Mouse (Mus musculus) bone marrow macrophage, adult 2 months (primary cell): ENCODE results near the gene Olfr433. TPM values are rescaled to one million over a fixed set of nuclear protein-coding genes. Genes with fewer than 3 reads are reported as not detected.
A peak's percentile ranks its signal among the peaks of the same experiment; 100 is the strongest.
"Not testable (repeated sequence)": the region's sequence is repeated elsewhere in the genome, so short reads cannot be mapped to it uniquely, and the experiment has no call there.

Experiments
- H3K27ac ChIP-seq: 2 replicates; pipeline ENCODE4 v1.5.1; 2012; ENCODE audit warnings: low read depth, low read length; ENCODE audit not compliant: insufficient read depth
- H3K4me1 ChIP-seq: 2 replicates; pipeline ENCODE4 v1.6.1; 2012; ENCODE audit warnings: low read length; ENCODE audit not compliant: control insufficient read depth, insufficient read depth
- H3K4me3 ChIP-seq: 2 replicates; pipeline ENCODE4 v1.5.1; 2012; ENCODE audit warnings: mild to moderate bottlenecking, low read length, moderate library complexity; ENCODE audit not compliant: insufficient read depth
- CTCF ChIP-seq: IDR thresholded peaks from 2 replicates; pipeline ENCODE4 v1.5.1; 2012; ENCODE audit warnings: low read depth, mild to moderate bottlenecking, low read length, moderate library complexity
- POLR2A ChIP-seq: IDR thresholded peaks from 2 replicates; pipeline ENCODE4 v1.6.1; 2012; ENCODE audit warnings: mild to moderate bottlenecking, low read depth, low read length, borderline replicate concordance
- polyA plus RNA-seq: library from polyadenylated mRNA; stranded (reverse); fragments of >200 nt; gene quantifications from 2 replicates; pipeline ENCODE4 v1.2.4, GENCODE M21; 2012; ENCODE audit not compliant: missing spikeins, insufficient read depth, insufficient read length

Gene Olfr433
- polyA plus RNA-seq = 0.33 TPM in 1 of 2 replicates, not detected in the other

GRCm38 (mm10) chr1:174040523-174041177, at the start of gene Olfr433:
Gene Olfr433, plus strand, starts transcription at chr1:174040705.
- Histone ChIP-seq H3K27ac (peak within 1 kb of the TSS; percentile 65), H3K4me1 (peaks cover 20% of the 10 kb centered on the region), H3K4me3 (0 out of 2 replicates have a peak within 1 kb of the TSS, but pooled peaks have one; percentile 2)
- no peak for TF ChIP-seq POLR2A
- TF ChIP-seq CTCF = no peak

GRCm38 (mm10) chr1:173995003-173995402, 45.5 kb upstream of the Olfr433 start:
- TF ChIP-seq POLR2A = no peak
- TF ChIP-seq CTCF = no peak
- no peaks in the 10 kb centered on the region for H3K4me1 ChIP-seq

GRCm38 (mm10) chr1:174004352-174005109, 36.0 kb upstream of the Olfr433 start:
- peak overlapping the region; percentile 34; the same call in 1 of the 2 replicates for H3K27ac ChIP-seq
- not testable (repeated sequence) for H3K4me3 ChIP-seq, H3K4me1 ChIP-seq

More at GRCm38 (mm10) chr1:173995003-173995402, 45.5 kb upstream of the Olfr433 start:
- Histone ChIP-seq H3K4me3 (no peak overlapping the region), H3K27ac (no peak overlapping the region)

GRCm38 (mm10) chr1:174007050-174007449, 33.5 kb upstream of the Olfr433 start:
- H3K4me3 ChIP-seq, H3K27ac ChIP-seq, H3K4me1 ChIP-seq: not testable (repeated sequence)

- no peak for TF ChIP-seq CTCF
- no peak for TF ChIP-seq POLR2A
- Histone ChIP-seq H3K4me3 (no peak within 1 kb of the TSS), H3K27ac (no peak within 1 kb of the TSS), H3K4me1 (no peaks in the 10 kb centered on the region)
Measured at GRCm38 (mm10) chr1:174031698-174032097, 8.8 kb upstream of the Olfr433 start, which contains the start of gene Ifi205. Gene Ifi205, minus strand, starts transcription at chr1:174031810.

- no peak overlapping the region for H3K4me3 ChIP-seq
- no peak for TF ChIP-seq POLR2A
- peaks cover 6% of the 10 kb centered on the region for H3K4me1 ChIP-seq
- H3K27ac ChIP-seq = no peak overlapping the region
Measured at GRCm38 (mm10) chr1:174035841-174036240, 4.7 kb upstream of the Olfr433 start.

GRCm38 (mm10) chr1:174038480-174038879, 2.0 kb upstream of the Olfr433 start:
- H3K27ac ChIP-seq = no peak overlapping the region
- peaks cover 19% of the 10 kb centered on the region for H3K4me1 ChIP-seq
- TF ChIP-seq CTCF (no peak), POLR2A (no peak)
- no peak overlapping the region for H3K4me3 ChIP-seq

- H3K4me3 ChIP-seq = not testable (repeated sequence)
- H3K4me1 ChIP-seq = peaks cover 20% of the 10 kb centered on the region
Measured at GRCm38 (mm10) chr1:174042091-174042884, 1.8 kb downstream of the Olfr433 start.

GRCm38 (mm10) chr1:174044431-174044830, 3.9 kb downstream of the Olfr433 start:
- H3K27ac ChIP-seq = no peak overlapping the region
- no peak overlapping the region for H3K4me3 ChIP-seq
- TF ChIP-seq CTCF = no peak
- TF ChIP-seq POLR2A = no peak
- H3K4me1 ChIP-seq = peaks cover 22% of the 10 kb centered on the region

More at GRCm38 (mm10) chr1:174042091-174042884, 1.8 kb downstream of the Olfr433 start:
- not testable (repeated sequence) for H3K27ac ChIP-seq

GRCm38 (mm10) chr1:174048227-174048626, 7.7 kb downstream of the Olfr433 start:
- H3K27ac ChIP-seq, H3K4me3 ChIP-seq: not testable (repeated sequence)
- peaks cover 19% of the 10 kb centered on the region for H3K4me1 ChIP-seq
